Mouse (Mus musculus) liver, embryonic 14.5 days (tissue): ENCODE results near the gene Stx6. TPM values are rescaled to one million over a fixed set of nuclear protein-coding genes. Genes with fewer than 3 reads are reported as not detected.

ENCODE experiments used
- ATAC-seq: fragments of 200-750 bp; cut with Nextera tagmentation; 2 replicates; pipeline ENCODE4 v1.8.0; 2017; ENCODE audit warnings: moderate number of reproducible peaks, mild to moderate bottlenecking, moderate library complexity; ENCODE audit not compliant: insufficient read depth
- DNase-seq, 3 experiments: peaks; one replicate each; pipeline ENCODE4 v3.0.0-alpha.2; 2012 to 2013; ENCODE audit warnings: low read depth in 3 of 3, low spot score in 3 of 3
- H3K27ac ChIP-seq: fragments of 300-500 bp; sonication (generic); 2 replicates; pipeline ENCODE4 v1.5.1; 2014; ENCODE audit warnings: moderate library complexity, mild to moderate bottlenecking, control low read depth, inconsistent platforms
- H3K27me3 ChIP-seq: fragments of 300-500 bp; sonication (generic); 2 replicates; pipeline ENCODE4 v1.6.1; 2014; ENCODE audit warnings: mild to moderate bottlenecking, low read length, moderate library complexity; ENCODE audit not compliant: control insufficient read depth, insufficient read depth
- H3K36me3 ChIP-seq: fragments of 300-500 bp; sonication (generic); replicated peaks from 2 replicates; pipeline ENCODE4 v1.6.1; 2014; ENCODE audit warnings: low read depth; ENCODE audit not compliant: control insufficient read depth, insufficient read depth
- H3K4me1 ChIP-seq, 2 experiments: fragments of 200-500 bp in 1 of 2; fragments of 300-500 bp in 1 of 2; sonication (generic) in 1 of 2; replicated peaks; 2 replicates each; pipeline ENCODE4 v1.6.1; 2012 to 2014; ENCODE audit warnings: antibody characterized with exemption in 1 of 2, inconsistent platforms in 1 of 2, low read length in 1 of 2; ENCODE audit not compliant: control insufficient read depth in 2 of 2, insufficient read depth in 2 of 2
- H3K4me2 ChIP-seq: fragments of 300-500 bp; sonication (generic); 2 replicates; pipeline ENCODE4 v1.6.1; 2014; ENCODE audit warnings: low read depth, mild to moderate bottlenecking, control low read depth, moderate library complexity
- H3K4me3 ChIP-seq, 2 experiments: fragments of 200-500 bp in 1 of 2; fragments of 300-500 bp in 1 of 2; sonication (generic) in 1 of 2; 2 replicates each; pipeline ENCODE4 v1.5.1; 2012 to 2014; ENCODE audit warnings: low read depth in 2 of 2, low read length in 2 of 2, mild to moderate bottlenecking in 2 of 2, control low read depth in 1 of 2, inconsistent platforms in 1 of 2, moderate library complexity in 1 of 2; ENCODE audit not compliant: insufficient read depth in 1 of 2
- H3K9ac ChIP-seq: fragments of 300-500 bp; sonication (generic); replicated peaks from 2 replicates; pipeline ENCODE4 v1.6.1; 2014; ENCODE audit warnings: mild to moderate bottlenecking, control low read depth, moderate library complexity
- H3K9me3 ChIP-seq: fragments of 300-500 bp; sonication (generic); 2 replicates; pipeline ENCODE4 v1.6.1; 2016; ENCODE audit warnings: low read length, mixed read lengths; ENCODE audit not compliant: control insufficient read depth
- CTCF ChIP-seq: IDR thresholded peaks from 2 replicates; pipeline ENCODE4 v1.5.1; 2016; ENCODE audit warnings: antibody characterized with exemption, low read depth, control low read depth
- EP300 ChIP-seq: IDR thresholded peaks from 2 replicates; pipeline ENCODE4 v1.6.1; 2016; ENCODE audit warnings: antibody characterized with exemption, low read depth
- WGBS: fragments of 180-500 bp; shearing (Covaris S2); extraction: QIAGEN DNeasy Blood & Tissue Kit; methylation state at CpG from one replicate; pipeline ENCODE4 v1.1.7; 2014; ENCODE audit not compliant: insufficient replicate concordance; 5-methylcytosine and 5-hydroxymethylcytosine counted together
- polyA plus RNA-seq, 2 experiments: library from polyadenylated mRNA; depleted of rRNA in 1 of 2; stranded (reverse) in 1 of 2; unstranded in 1 of 2; fragments of >200 nt; fragmentation: Nextera tagmentation in 1 of 2; extraction: Ambion mirVana in 1 of 2; gene quantifications; 2 replicates each; pipeline versions ENCODE4 v1.2.1 to v1.2.3; 2012 to 2014

Stx6 gene
- polyA plus RNA-seq, 2 experiments = 5.8 to 9.4 TPM

- no peak for TF ChIP-seq EP300
- TF ChIP-seq CTCF = 0 out of 2 replicates have a peak, but pooled peaks have one; percentile 28
- 35% methylated on average over 9 of the region's 9 CpGs for WGBS
- Histone ChIP-seq H3K27me3 (no peaks in the 10 kb centered on the region), H3K4me1 (no peaks in the 10 kb centered on the region), H3K9me3 (no peaks in the 10 kb centered on the region), H3K4me3 (no peak overlapping the region), H3K4me2 (no peak overlapping the region), H3K9ac (no peak overlapping the region), H3K27ac (no peak overlapping the region), H3K36me3 (no peaks in the 10 kb centered on the region)
- no peak for ATAC-seq
- no peak for DNase-seq
Observed at GRCm38 (mm10) chr1:155215066-155215764, 56.7 kb downstream of the Stx6 start.

- no peak for ATAC-seq
- Histone ChIP-seq H3K4me1 (no peaks in the 10 kb centered on the region), H3K9ac (no peak overlapping the region), H3K9me3 (no peaks in the 10 kb centered on the region), H3K27me3 (no peaks in the 10 kb centered on the region), H3K36me3 (no peaks in the 10 kb centered on the region), H3K27ac (no peak overlapping the region), H3K4me2 (no peak overlapping the region), H3K4me3 (no peak overlapping the region)
- 74% methylated on average over 11 of the region's 11 CpGs for WGBS
- DNase-seq = no peak
- TF ChIP-seq EP300 (no peak), CTCF (no peak)
Observed at GRCm38 (mm10) chr1:155216313-155216712, 57.8 kb downstream of the Stx6 start.

GRCm38 (mm10) chr1:155216844-155217243 is 58.3 kb downstream of the Stx6 start:
- no peak for TF ChIP-seq CTCF
- no peak for TF ChIP-seq EP300
- WGBS = 66% methylated on average over 6 of the region's 6 CpGs
- Histone ChIP-seq H3K4me1 (no peaks in the 10 kb centered on the region), H3K27ac (no peak overlapping the region), H3K36me3 (no peaks in the 10 kb centered on the region), H3K27me3 (no peaks in the 10 kb centered on the region), H3K4me2 (no peak overlapping the region), H3K4me3 (no peak overlapping the region), H3K9ac (no peak overlapping the region), H3K9me3 (no peaks in the 10 kb centered on the region)
- ATAC-seq (no peak), DNase-seq (no peak)

DNA sequence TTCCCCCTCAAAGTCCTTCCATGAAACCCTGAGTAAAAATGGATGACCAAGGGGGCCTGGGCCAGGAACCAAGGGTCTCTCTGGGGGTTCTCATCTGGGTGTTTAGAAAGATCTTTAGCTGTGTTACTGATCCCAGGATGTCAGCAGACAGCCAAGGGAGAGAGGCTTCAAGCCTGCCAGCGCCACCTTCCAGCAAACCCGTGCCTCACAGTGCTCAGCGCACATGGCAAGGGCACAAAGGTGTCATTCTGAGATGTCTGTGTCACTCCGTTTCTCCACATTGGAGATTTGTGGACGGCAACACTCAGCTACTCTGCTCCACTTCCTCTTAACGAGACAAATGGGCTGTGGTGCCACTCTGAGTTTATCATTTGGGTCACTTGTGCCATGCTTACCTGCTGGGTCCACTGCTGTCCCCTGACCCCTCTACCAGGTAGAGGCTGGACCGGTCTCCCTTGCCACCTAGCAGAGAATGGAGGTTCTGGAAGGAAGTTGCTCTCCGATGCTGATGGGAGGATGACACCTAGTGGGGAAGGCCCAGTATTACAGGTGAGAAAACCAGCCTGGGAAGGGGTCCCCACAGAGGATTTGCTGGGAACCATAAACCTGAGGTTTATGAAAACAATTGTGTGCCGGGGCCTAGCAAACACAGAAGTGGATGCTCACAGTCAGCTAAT is 59.5 kb downstream of the Stx6 start:
- no peaks in the 10 kb centered on the region for H3K36me3 ChIP-seq
- no peak overlapping the region for H3K9ac ChIP-seq
- TF ChIP-seq EP300 (no peak), CTCF (peak; percentile 89)
- ATAC-seq (no peak), DNase-seq (peak in 2 of 3 experiments; percentile 9 to 18)
- H3K4me3 ChIP-seq = no peak overlapping the region
- no peak overlapping the region for H3K27ac ChIP-seq
- no peaks in the 10 kb centered on the region for H3K27me3 ChIP-seq
- no peak overlapping the region for H3K4me2 ChIP-seq
- no peaks in the 10 kb centered on the region for H3K9me3 ChIP-seq
- no peaks in the 10 kb centered on the region; a peak in 1 of 4 replicates for H3K4me1 ChIP-seq
- 41% methylated on average over 9 of the region's 9 CpGs for WGBS

GRCm38 (mm10) chr1:155218924-155219323 is 60.4 kb downstream of the Stx6 start:
- H3K9ac ChIP-seq = no peak overlapping the region
- TF ChIP-seq CTCF = no peak
- TF ChIP-seq EP300 = no peak
- DNase-seq (no peak), ATAC-seq (no peak)
- no peaks in the 10 kb centered on the region for H3K36me3 ChIP-seq
- no peak overlapping the region for H3K27ac ChIP-seq
- peaks cover 0 to 1% of the 10 kb centered on the region in 2 experiments for H3K4me1 ChIP-seq
- WGBS = 61% methylated on average over 5 of the region's 5 CpGs
- no peaks in the 10 kb centered on the region for H3K27me3 ChIP-seq
- H3K4me3 ChIP-seq = no peak overlapping the region
- H3K4me2 ChIP-seq = no peak overlapping the region
- H3K9me3 ChIP-seq = no peaks in the 10 kb centered on the region
